Mouse (Mus musculus) G1E (cell line): ENCODE results near the gene Nkx2-5. TPM values are rescaled to one million over a fixed set of nuclear protein-coding genes. Genes with fewer than 3 reads are reported as not detected.

Experiments
- ATAC-seq: 2 replicates; pipeline ENCODE4 v1.8.0; 2016; ENCODE audit warnings: mild to moderate bottlenecking; ENCODE audit not compliant: insufficient number of reproducible peaks, poor library complexity, low FRiP score, severe bottlenecking; ENCODE audit errors: extremely low read depth
- DNase-seq: peaks from one replicate; pipeline ENCODE4 v3.0.0; 2012; ENCODE audit warnings: low spot score
- H3K27me3 ChIP-seq: 2 replicates; pipeline ENCODE4 v1.6.1; 2012; ENCODE audit warnings: mild to moderate bottlenecking, low read length, inconsistent platforms; ENCODE audit not compliant: insufficient read depth
- H3K36me3 ChIP-seq: replicated peaks from 2 replicates; pipeline ENCODE3; 2012; ENCODE audit warnings: mild to moderate bottlenecking, inconsistent platforms
- H3K4me1 ChIP-seq: 2 replicates; pipeline ENCODE4 v1.6.1; 2012; ENCODE audit warnings: low read depth, low read length, inconsistent platforms, mixed read lengths; ENCODE audit not compliant: insufficient read depth
- H3K4me3 ChIP-seq: 2 replicates; pipeline ENCODE4 v1.5.1; 2012; ENCODE audit warnings: low read depth, mild to moderate bottlenecking, inconsistent platforms, low read length, moderate library complexity, mixed read lengths
- H3K9me3 ChIP-seq: replicated peaks from 2 replicates; pipeline ENCODE4 v1.6.1; 2012; ENCODE audit warnings: inconsistent platforms
- CTCF ChIP-seq: IDR thresholded peaks from 2 replicates; pipeline ENCODE4 v1.5.1; 2012; ENCODE audit warnings: low read depth, low read length, inconsistent platforms, mixed read lengths
- GATA1 ChIP-seq: IDR thresholded peaks from 2 replicates; pipeline ENCODE4 v1.6.1; 2012; ENCODE audit warnings: borderline replicate concordance, low read length, inconsistent platforms, mixed read lengths
- GATA2 ChIP-seq: IDR thresholded peaks from 2 replicates; pipeline ENCODE4 v1.6.1; 2012; ENCODE audit warnings: low read depth, low read length, inconsistent platforms, borderline replicate concordance
- POLR2AphosphoS5 ChIP-seq: IDR thresholded peaks from 2 replicates; pipeline ENCODE4 v1.6.1; 2012; ENCODE audit warnings: low read depth, low read length, inconsistent platforms; ENCODE audit not compliant: insufficient replicate concordance
- TAL1 ChIP-seq: conservative IDR thresholded peaks from 2 replicates; pipeline ENCODE4 v1.6.1; 2012; ENCODE audit warnings: low read depth, low read length, inconsistent platforms, mixed read lengths
- polyA plus RNA-seq: library from polyadenylated mRNA; stranded (reverse); fragments of >175 nt; gene quantifications from 2 replicates; pipeline ENCODE4 v1.2.3, GENCODE M21; 2012
- total RNA-seq, 2 experiments: library from RNA; stranded (forward) in 1 of 2; stranded (reverse) in 1 of 2; fragments of 200-1000 nt in 1 of 2; fragments of >200 nt in 1 of 2; fragmentation: Nextera tagmentation in 1 of 2; gene quantifications; 2 replicates each; pipeline ENCODE4 v1.2.3; 2014 to 2017

Gene Nkx2-5
- total and polyA plus RNA-seq, 3 experiments = not detected

GRCm38 (mm10) chr17:26835956-26836355, 8.9 kb downstream of the Nkx2-5 start:
- ATAC-seq = no peak
- peaks cover 25% of the 10 kb centered on the region for H3K27me3 ChIP-seq
- TF ChIP-seq POLR2AphosphoS5 = no peak
- TF ChIP-seq CTCF = no peak
- no peak for TF ChIP-seq TAL1
- TF ChIP-seq GATA2 = no peak
- TF ChIP-seq GATA1 = no peak

GRCm38 (mm10) chr17:26834966-26835755, 9.6 kb downstream of the Nkx2-5 start:
- peaks cover 10% of the 10 kb centered on the region for H3K9me3 ChIP-seq
- DNase-seq (no peak), ATAC-seq (no peak)
- H3K4me1 ChIP-seq = no peaks in the 10 kb centered on the region
- peaks cover 23% of the 10 kb centered on the region for H3K27me3 ChIP-seq
- H3K36me3 ChIP-seq = no peaks in the 10 kb centered on the region
- H3K4me3 ChIP-seq = no peak overlapping the region
- TF ChIP-seq GATA1 = no peak
- TF ChIP-seq POLR2AphosphoS5 = no peak
- no peak for TF ChIP-seq TAL1
- no peak for TF ChIP-seq CTCF
- no peak for TF ChIP-seq GATA2

More at GRCm38 (mm10) chr17:26835956-26836355, 8.9 kb downstream of the Nkx2-5 start:
- H3K4me1 ChIP-seq = no peaks in the 10 kb centered on the region
- H3K36me3 ChIP-seq = no peaks in the 10 kb centered on the region
- DNase-seq = no peak
- H3K9me3 ChIP-seq = peaks cover 10% of the 10 kb centered on the region
- H3K4me3 ChIP-seq = no peak overlapping the region

- Histone ChIP-seq H3K36me3 (no peaks in the 10 kb centered on the region), H3K9me3 (peaks cover 8% of the 10 kb centered on the region), H3K27me3 (peaks cover 23% of the 10 kb centered on the region), H3K4me1 (no peaks in the 10 kb centered on the region), H3K4me3 (no peak overlapping the region)
- ATAC-seq (no peak), DNase-seq (no peak)
- TF ChIP-seq POLR2AphosphoS5 = no peak
- no peak for TF ChIP-seq GATA2
- no peak for TF ChIP-seq TAL1
- TF ChIP-seq GATA1 = no peak
- TF ChIP-seq CTCF = no peak
These were observed 10.4 kb downstream of the Nkx2-5 start for GRCm38 (mm10) chr17:26834302-26834965.

DNA sequence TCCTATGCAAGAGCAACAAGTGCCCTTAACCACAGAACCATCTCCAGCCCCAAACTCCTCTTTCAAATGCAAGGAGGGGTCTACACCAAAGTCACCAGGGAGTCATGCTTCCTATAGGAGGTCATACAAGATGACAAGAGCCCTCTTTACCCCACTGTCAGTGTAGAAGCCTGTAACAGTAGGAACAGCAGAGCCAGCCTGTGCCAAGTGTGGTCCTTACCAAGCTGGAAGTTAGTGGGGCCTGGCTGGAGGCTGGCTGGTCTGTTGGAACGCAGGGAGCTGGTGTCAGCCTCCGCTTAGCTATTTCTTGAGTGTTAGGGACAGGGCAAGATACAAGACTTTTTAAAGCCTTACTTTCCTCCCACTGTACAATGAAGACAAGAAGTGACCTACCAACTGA, 11.0 kb downstream of the Nkx2-5 start:
- H3K36me3 ChIP-seq = no peaks in the 10 kb centered on the region
- ATAC-seq (no peak), DNase-seq (no peak)
- no peak overlapping the region for H3K4me3 ChIP-seq
- peaks cover 2% of the 10 kb centered on the region for H3K9me3 ChIP-seq
- no peak for TF ChIP-seq TAL1
- no peak for TF ChIP-seq CTCF
- TF ChIP-seq GATA2 = no peak
- TF ChIP-seq POLR2AphosphoS5 = no peak
- no peak for TF ChIP-seq GATA1
- peaks cover 28% of the 10 kb centered on the region for H3K27me3 ChIP-seq
- no peaks in the 10 kb centered on the region for H3K4me1 ChIP-seq

- H3K27me3 ChIP-seq = peaks cover 22% of the 10 kb centered on the region
- H3K36me3 ChIP-seq = no peaks in the 10 kb centered on the region
- DNase-seq = no peak
- H3K4me1 ChIP-seq = no peaks in the 10 kb centered on the region
- ATAC-seq = no peak
- TF ChIP-seq TAL1 (no peak), POLR2AphosphoS5 (no peak), GATA1 (no peak), CTCF (no peak), GATA2 (no peak)
- no peaks in the 10 kb centered on the region for H3K9me3 ChIP-seq
- no peak overlapping the region for H3K4me3 ChIP-seq
These were observed 18.7 kb downstream of the Nkx2-5 start for GRCm38 (mm10) chr17:26826131-26826530.

DNA sequence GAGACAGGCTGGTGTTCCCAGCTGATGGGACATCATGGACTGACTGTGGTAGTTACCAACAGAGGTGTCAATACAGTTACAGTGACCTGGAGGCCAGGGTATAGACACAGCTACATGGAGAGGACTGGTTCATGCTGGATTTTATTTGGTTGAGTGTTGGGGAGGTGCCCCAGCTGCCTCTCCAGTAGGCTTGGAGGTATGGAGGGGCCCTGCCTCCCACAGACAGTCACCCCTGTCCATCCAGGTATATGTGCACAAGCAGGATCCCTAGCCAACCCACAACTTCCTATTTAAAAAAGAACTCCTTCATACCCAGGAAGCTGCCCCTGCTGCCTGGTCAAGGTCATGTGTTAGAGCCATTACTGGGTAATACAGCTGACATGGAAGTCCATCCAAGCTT, 27.0 kb downstream of the Nkx2-5 start:
- Histone ChIP-seq H3K9me3 (no peaks in the 10 kb centered on the region), H3K4me1 (peaks cover 11% of the 10 kb centered on the region), H3K27me3 (peaks cover 49% of the 10 kb centered on the region), H3K4me3 (no peak overlapping the region), H3K36me3 (no peaks in the 10 kb centered on the region)
- DNase-seq (no peak), ATAC-seq (no peak)
- TF ChIP-seq GATA1 (no peak), CTCF (no peak), POLR2AphosphoS5 (no peak), GATA2 (no peak), TAL1 (no peak)
